Mouse (Mus musculus) retina, adult 2 months (tissue): ENCODE measurements around the gene Timp3.

Source experiments
- DNase-seq: peaks from one replicate; pipeline ENCODE4 v3.0.0-alpha.2; 2012; ENCODE audit warnings: low read depth, low spot score

Gene Timp3

GRCm38 (mm10) chr10:86297307-86297706, 2.9 kb upstream of the Timp3 start:
- DNase-seq, result no peak

DNA sequence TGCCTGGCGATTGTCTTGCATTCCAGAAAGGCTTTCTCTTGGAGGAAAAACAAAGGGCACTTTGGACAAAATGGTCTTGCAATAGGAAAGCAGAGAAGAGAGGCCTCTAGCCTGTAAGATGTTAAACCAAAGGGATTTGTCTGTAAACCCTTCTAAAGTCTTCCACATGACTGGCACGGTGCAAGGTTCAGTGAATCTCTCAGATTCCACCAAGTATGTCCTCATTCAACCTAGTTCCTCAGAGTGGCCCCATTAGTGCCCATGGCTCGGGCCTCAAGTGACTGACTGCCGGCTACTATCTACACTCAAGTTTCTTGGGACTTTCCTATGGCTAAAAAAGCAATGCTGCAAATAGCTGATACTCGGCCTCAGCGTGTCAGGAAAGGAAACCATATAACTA, 1.8 kb upstream of the Timp3 start:
- DNase-seq, result no peak

DNA sequence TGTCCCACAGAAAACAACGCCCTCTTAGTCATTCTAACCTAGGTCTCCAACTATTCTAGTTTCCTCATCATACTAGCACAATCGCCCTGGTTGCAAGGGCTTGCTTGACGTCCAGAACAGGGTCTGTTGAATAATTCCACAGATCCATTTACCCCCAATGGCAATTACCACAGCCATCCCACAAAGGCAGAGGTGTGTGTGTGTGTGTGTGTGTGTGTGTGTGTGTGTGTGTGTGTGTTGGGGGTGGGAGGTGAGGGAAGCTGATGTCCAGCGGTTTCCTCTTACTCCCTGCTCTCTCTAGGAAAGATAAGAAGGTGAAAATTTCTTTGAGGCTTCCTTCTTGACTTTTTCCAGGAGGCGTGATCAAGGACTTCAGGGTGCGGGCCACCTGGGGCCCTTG, 377 bp upstream of the Timp3 start:
- DNase-seq, result no peak

DNA sequence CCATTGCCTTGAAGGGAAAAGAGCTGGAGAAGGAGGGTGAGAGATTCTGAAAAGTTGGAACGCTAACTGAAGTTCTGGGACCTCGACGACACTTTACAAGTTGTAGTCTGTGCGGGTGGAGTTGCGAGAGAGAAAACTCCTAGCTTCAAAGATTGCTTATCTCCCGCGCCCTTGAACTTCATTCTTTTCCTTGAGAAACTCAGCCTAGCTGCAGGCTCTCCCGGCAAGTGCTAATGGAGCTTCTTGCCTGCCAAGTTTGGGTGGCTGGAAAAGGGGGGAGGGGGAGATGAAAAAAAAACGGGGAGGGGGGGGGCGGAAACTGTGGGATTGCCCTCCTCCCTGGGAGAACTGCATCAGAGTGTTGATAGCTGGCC, 932 bp downstream of the Timp3 start:
- no peak for DNase-seq

DNA sequence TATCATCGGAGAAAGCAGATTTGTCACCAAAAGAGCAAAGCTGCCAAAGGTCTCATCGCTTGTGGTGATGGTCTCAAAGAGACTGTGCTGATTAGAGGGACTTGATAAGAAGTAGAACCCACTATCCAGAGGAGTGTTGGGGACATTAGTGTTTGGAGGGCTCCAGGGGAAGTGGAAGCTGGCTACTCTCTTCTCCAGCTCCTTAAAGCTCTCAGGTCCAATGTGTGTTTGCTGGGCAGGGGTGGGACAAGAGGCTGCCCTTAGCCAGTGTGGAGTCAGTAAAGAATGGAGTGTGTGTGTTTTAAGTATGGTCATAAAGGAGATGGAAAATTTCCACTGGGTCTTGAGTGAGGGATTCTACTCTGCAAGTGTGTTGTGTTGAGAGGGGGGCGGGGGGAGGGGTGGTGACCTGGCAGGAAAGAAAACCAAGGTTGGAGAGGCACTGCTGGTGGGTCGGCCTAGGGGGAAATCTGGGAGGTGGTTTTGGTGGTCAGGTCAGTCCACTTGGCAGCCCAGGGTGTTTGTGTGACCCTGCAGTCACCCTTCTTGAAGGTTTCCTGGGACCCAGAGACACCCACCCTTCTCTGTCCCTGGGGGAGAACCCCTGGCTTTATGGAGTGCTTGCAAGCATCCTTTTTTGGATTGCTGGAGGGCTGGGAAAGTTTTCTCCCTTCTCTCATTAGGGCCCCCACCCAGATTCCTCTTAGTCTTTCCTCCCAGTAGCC, 1.6 kb downstream of the Timp3 start:
- no peak for DNase-seq

GRCm38 (mm10) chr10:86302318-86302648, 2.1 kb downstream of the Timp3 start:
- DNase-seq, result no peak

DNA sequence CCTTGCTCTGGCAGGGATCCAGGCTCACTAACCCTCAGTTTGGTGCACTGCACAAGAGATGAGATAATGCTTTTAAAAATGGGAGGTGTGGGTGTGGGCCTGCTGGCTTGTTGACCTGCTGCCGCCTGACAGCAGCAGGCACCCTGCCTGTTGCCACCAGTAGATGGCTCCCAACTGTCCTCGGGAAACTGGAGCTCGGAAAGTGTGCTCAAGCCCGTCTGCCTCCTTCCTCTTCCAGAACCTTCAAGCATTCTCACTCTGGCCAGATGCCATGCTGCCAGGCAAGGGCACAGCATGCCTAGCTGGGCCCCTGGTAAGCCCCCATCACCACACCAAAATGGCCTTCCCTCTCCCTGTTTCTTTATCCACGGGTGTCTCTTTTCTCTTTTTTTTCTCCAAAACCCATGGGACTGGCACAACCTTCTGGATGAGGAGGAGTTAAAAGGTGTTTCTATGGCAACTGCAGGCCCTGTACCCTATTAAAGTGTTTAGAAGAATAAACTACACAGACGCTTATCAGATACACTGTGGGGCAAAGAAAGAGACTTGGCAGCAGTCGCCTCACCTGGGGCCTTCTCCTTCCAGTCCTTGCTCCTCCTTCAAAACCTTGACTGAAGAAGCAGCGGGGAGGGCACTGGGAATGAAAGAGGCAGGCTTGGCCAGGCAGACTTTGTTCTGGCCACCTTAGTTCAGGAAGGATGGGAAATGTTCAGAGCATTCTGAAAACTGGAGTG, 2.8 kb downstream of the Timp3 start:
- peak; percentile 15 for DNase-seq

- no peak for DNase-seq
Observed at GRCm38 (mm10) chr10:86303495-86303876, 3.3 kb downstream of the Timp3 start.

- no peak for DNase-seq
Observed at GRCm38 (mm10) chr10:86304583-86304982, 4.4 kb downstream of the Timp3 start.

DNA sequence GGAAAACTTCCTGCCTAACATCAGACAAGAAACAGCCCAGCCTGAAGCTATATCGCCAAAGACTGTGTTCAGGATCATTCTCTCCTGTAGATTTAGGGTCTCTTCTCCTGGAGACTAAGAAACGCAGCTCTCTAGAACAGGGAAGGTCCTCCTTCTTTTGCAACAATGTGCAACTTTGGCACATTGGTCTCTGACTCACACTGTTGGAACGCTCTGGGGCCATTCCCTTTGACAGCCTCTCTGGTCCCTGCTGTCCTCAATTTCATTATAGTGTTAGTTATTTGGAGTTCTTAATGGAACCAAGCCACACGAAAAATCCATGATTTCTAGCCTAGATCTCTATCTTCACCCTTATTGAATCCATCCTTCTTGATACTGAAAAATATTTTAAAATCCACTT, 7.1 kb downstream of the Timp3 start:
- DNase-seq, result no peak

GRCm38 (mm10) chr10:86310527-86310926, 10.4 kb downstream of the Timp3 start:
- no peak for DNase-seq

DNA sequence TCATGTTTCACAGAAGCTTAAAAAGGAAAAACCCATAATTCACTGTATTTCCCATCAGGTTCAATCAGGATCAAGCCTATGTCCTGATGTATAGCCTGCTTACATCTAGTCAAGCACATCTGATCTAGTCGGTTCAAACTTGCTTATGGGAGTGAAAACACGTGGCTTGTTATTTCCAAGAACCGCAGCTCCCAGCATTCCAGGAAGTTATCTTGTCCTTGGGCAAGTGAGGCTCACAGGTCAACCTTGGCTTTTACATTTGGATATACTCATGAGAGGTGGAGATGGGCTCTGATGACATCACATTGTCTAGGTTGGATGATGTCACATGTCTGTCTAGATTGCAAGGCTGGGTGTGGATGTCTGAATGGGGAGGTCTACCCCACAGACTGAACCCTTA, 12.8 kb downstream of the Timp3 start:
- no peak for DNase-seq

- no peak for DNase-seq
Observed at GRCm38 (mm10) chr10:86313448-86313847, 13.3 kb downstream of the Timp3 start.

- DNase-seq, result no peak
Observed at GRCm38 (mm10) chr10:86315513-86315912, 15.3 kb downstream of the Timp3 start.

DNA sequence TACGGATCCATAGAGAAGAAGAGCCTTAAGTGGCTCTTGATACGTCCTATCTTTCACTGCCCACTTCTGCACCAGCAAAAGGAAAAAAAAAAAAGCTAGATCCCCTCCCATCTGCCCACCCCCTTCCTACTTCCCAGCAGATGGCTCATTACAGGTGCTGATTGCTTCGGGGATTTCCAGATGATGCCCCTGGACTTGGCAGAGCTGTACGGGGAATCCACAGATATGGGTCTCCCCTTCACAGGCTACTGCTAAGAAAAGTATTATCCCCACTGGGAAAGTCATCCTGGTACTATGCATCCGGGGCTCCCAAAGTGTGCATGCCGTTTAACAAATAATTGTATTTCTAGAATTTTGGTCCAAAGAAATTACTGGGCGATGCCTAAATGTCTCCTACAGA, 17.5 kb downstream of the Timp3 start:
- no peak for DNase-seq

- DNase-seq, result no peak
Observed at GRCm38 (mm10) chr10:86318552-86319140, 18.5 kb downstream of the Timp3 start.

- DNase-seq, result no peak
Observed at GRCm38 (mm10) chr10:86319526-86319925, 19.4 kb downstream of the Timp3 start.

- no peak for DNase-seq
Observed at GRCm38 (mm10) chr10:86320204-86320603, 20.0 kb downstream of the Timp3 start.

GRCm38 (mm10) chr10:86321194-86321593, 21.0 kb downstream of the Timp3 start:
- DNase-seq, result no peak

DNA sequence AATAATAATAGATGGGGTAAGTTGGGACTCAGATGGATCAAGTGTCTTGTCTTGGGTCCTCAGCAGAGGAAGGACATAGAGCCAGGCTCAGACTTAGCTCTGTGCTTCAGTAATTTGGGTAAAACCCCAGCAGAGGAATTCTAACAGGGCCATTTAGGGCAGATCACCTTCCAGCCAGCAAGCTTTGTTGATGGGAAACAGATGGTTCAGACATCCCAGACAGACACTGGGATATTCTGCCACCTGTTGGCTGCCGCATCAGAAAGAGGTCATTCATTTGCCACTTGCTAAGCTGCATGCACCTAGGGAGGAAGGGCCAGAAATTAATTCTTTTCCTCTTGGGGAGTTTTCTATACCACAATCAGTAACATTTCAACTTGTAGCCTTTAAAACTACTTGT, 21.8 kb downstream of the Timp3 start:
- DNase-seq, result no peak

DNA sequence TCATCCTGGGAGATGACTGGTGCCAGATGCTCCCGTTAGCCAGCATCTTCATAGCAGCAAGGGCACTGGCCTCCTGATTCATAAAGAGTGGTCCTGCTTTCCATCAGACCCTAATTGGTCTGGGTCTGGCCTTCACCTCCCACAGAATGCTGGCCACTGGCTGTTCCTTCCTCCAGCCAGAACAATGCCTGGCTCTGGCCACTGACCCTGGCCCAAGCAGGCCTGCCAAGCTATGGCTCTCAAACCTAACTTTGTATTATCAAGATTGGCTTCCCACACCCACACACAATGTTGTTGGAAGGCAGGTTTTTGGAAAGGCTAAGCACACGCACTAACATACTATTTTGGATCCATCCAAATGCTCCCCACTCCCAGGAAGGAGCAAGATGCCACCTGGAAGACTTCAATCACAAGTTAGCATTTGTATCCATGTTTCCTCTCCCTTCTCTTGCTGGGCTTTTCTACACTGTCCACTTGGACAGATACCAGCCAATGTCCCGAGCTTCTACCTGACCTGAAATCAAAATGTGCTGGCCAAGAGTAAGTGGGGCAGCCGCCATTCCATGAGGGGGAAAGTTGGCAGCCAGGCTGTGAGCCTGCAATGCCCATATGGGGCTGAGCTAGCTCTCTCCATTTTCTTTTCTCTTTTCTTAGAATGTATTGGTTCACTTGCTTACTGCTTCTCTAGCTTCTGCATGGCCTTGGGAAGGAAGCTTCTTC, 23.3 kb downstream of the Timp3 start:
- DNase-seq, result no peak

GRCm38 (mm10) chr10:86325272-86325671, 25.1 kb downstream of the Timp3 start:
- DNase-seq, result no peak

DNA sequence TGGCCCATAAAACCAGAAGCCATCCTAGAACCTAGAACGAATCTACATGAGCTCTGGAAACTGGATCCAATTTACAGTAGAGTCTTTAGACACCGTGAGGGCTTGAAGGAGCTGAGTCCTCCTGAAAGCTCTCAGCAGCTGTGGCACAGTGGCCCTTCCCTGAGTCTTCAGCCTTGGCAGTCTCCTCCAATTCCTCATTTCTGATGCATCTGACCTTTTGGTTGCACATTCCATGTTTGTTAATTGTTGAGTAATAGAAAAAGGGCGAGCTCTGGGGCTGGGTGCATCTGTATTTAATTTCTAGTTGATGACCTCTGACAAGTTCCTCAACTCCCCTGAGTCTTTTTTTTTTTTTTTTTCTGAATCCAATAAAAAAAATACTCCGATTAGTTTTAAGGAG, 28.0 kb downstream of the Timp3 start:
- DNase-seq, result no peak
